Mouse (Mus musculus) midbrain, postnatal 0 days (tissue): ENCODE results near the gene Wbp4. TPM values are rescaled to one million over a fixed set of nuclear protein-coding genes. Genes with fewer than 3 reads are reported as not detected.

Experiments used
- ATAC-seq: fragments of 200-750 bp; cut with Nextera tagmentation; 2 replicates; pipeline ENCODE4 v1.8.0; 2017; ENCODE audit warnings: moderate number of reproducible peaks, mild to moderate bottlenecking, moderate TSS enrichment, moderate library complexity; ENCODE audit not compliant: low FRiP score
- DNase-seq: peaks from one replicate; pipeline ENCODE4 v3.0.0-alpha.2; 2015; ENCODE audit warnings: low spot score
- H3K27ac ChIP-seq: fragments of 300-500 bp; sonication (generic); 2 replicates; pipeline ENCODE4 v1.5.1; 2014; ENCODE audit warnings: low read depth, mild to moderate bottlenecking, low read length, mixed read lengths
- H3K27me3 ChIP-seq: fragments of 300-500 bp; sonication (generic); 2 replicates; pipeline ENCODE4 v1.6.1; 2014; ENCODE audit warnings: low read length, control low read depth, mixed read lengths; ENCODE audit not compliant: insufficient read depth
- H3K36me3 ChIP-seq: fragments of 300-500 bp; sonication (generic); 2 replicates; pipeline ENCODE4 v1.6.1; 2014; ENCODE audit warnings: low read length, control low read depth, mixed read lengths; ENCODE audit not compliant: insufficient read depth
- H3K4me1 ChIP-seq: fragments of 300-500 bp; sonication (generic); 2 replicates; pipeline ENCODE4 v1.6.1; 2014; ENCODE audit warnings: mild to moderate bottlenecking, control low read depth, antibody characterized with exemption, low read length, mixed read lengths; ENCODE audit not compliant: insufficient read depth
- H3K4me2 ChIP-seq: fragments of 300-500 bp; sonication (generic); 2 replicates; pipeline ENCODE4 v1.6.1; 2014; ENCODE audit warnings: low read depth, mild to moderate bottlenecking, low read length, mixed read lengths; ENCODE audit not compliant: poor library complexity, severe bottlenecking
- H3K4me3 ChIP-seq: fragments of 300-500 bp; sonication (generic); 2 replicates; pipeline ENCODE4 v1.5.1; 2014; ENCODE audit warnings: low read depth, mild to moderate bottlenecking, low read length, moderate library complexity
- H3K9ac ChIP-seq: fragments of 300-500 bp; sonication (generic); replicated peaks from 2 replicates; pipeline ENCODE4 v1.6.1; 2014; ENCODE audit warnings: mild to moderate bottlenecking, low read length, moderate library complexity, mixed read lengths; ENCODE audit not compliant: poor library complexity, severe bottlenecking
- H3K9me3 ChIP-seq: fragments of 300-500 bp; sonication (generic); 2 replicates; pipeline ENCODE4 v1.6.1; 2016; ENCODE audit warnings: low read length, control low read depth
- CTCF ChIP-seq: IDR thresholded peaks from 2 replicates; pipeline ENCODE4 v1.5.1; 2016; ENCODE audit warnings: antibody characterized with exemption, mild to moderate bottlenecking
- WGBS: fragments of 180-500 bp; shearing (Covaris S2); extraction: QIAGEN DNeasy Blood & Tissue Kit; methylation state at CpG from one replicate; pipeline ENCODE4 v1.1.7; 2014; 5-methylcytosine and 5-hydroxymethylcytosine counted together
- polyA plus RNA-seq: library from polyadenylated mRNA; unstranded; fragments of >200 nt; fragmentation: Nextera tagmentation; extraction: Ambion mirVana; gene quantifications from 2 replicates; pipeline ENCODE4 v1.2.1, GENCODE M21; 2015
- total RNA-seq: library from RNA; depleted of rRNA; stranded (reverse); fragments of >200 nt; gene quantifications from 2 replicates; pipeline ENCODE4 v1.2.3, GENCODE M21; 2014

Gene Wbp4
- total and polyA plus RNA-seq, 2 experiments from 2014 or later: 30.5 to 54.2 TPM

DNA sequence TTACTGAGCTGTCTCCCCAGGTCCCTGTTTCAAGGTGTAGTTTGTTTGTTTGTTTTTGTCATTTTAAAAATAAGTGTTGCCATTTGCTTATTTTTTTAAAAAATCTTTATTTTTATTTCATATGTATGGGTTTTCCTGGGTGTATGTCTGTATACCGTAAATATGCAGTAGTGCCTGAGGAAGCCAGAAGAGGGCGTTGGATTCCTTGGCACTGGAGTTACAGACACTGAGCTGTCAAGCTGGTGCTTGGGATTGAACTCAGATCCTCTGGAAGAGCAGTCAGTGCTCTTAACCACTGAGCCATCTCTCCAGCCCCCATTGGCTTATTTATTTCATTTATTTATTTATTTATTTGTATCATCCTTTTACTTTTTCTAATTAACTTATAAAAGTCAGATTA, 32.6 kb upstream of the Wbp4 start:
- no peak for TF ChIP-seq CTCF
- 85% methylated on average over 2 of the region's 2 CpGs for WGBS
- no peaks in the 10 kb centered on the region for H3K9me3 ChIP-seq
- H3K4me1 ChIP-seq: no peaks in the 10 kb centered on the region
- ATAC-seq (no peak), DNase-seq (no peak)
- H3K9ac ChIP-seq: no peak overlapping the region
- H3K27ac ChIP-seq: no peak overlapping the region
- H3K36me3 ChIP-seq: no peaks in the 10 kb centered on the region
- H3K27me3 ChIP-seq: no peaks in the 10 kb centered on the region
- no peak overlapping the region for H3K4me3 ChIP-seq
- H3K4me2 ChIP-seq: no peak overlapping the region

DNA sequence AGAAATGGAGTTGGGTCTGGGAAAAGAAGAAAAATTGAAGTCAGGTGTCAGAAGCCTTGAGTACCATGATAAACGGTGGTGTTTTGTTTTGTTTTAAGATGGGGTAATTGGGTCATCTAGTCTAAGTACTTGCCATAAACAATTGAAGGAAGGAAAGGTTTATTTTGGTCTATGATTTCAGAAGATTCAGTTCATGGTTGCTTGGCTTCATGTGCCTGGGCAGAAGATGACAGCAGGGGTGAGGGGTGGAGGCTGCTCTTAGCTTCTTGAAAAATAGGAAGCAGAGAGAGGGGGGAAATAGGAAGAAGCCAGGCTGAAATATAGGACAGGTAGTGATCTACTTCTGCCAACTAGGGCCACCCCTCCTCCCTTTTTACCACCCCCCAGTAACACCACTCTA, 30.2 kb upstream of the Wbp4 start:
- Histone ChIP-seq H3K4me1 (no peaks in the 10 kb centered on the region), H3K4me2 (no peak overlapping the region), H3K9me3 (no peaks in the 10 kb centered on the region), H3K27me3 (no peaks in the 10 kb centered on the region), H3K27ac (no peak overlapping the region), H3K36me3 (no peaks in the 10 kb centered on the region), H3K9ac (no peak overlapping the region), H3K4me3 (no peak overlapping the region)
- DNase-seq (no peak), ATAC-seq (no peak)
- WGBS: 82% methylated on average over 1 of the region's 1 CpGs
- TF ChIP-seq CTCF: no peak

DNA sequence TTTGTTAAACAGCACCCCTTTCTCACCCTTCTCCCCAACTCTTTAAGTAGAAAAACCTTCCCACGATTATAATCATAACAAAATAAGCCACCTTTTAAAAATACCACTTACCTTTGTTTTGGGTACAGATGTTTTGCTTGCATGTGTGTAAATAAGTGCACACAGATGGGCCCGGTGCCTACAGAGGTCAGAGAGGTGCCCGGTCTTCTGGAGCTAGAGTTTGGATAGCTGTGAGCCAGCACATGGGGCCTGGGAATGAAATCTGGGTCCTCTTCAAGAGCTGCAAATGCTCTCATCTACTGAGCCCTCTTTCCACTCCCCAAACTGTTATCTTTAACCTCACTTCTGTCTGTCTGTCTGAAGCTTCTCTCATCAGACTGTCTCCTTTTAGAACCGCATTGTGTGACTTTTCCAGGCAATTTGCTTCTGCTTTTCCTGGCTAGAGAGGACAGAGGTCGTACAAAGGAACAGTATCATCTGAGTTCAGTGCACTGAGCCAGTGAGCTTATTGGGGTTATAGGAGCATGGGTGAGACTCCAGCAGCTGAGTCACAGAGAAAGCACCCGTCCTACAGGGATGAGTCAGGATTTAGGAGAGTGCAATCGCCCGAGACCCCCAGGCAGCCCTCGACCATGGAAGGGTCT, 27.5 kb upstream of the Wbp4 start:
- no peak overlapping the region for H3K4me2 ChIP-seq
- H3K4me3 ChIP-seq: no peak overlapping the region
- no peak overlapping the region for H3K9ac ChIP-seq
- DNase-seq: no peak
- no peak for ATAC-seq
- no peaks in the 10 kb centered on the region for H3K27me3 ChIP-seq
- no peaks in the 10 kb centered on the region for H3K36me3 ChIP-seq
- TF ChIP-seq CTCF: no peak
- H3K4me1 ChIP-seq: no peaks in the 10 kb centered on the region
- WGBS: 86% methylated on average over 9 of the region's 9 CpGs
- no peak overlapping the region for H3K27ac ChIP-seq
- no peaks in the 10 kb centered on the region for H3K9me3 ChIP-seq

DNA sequence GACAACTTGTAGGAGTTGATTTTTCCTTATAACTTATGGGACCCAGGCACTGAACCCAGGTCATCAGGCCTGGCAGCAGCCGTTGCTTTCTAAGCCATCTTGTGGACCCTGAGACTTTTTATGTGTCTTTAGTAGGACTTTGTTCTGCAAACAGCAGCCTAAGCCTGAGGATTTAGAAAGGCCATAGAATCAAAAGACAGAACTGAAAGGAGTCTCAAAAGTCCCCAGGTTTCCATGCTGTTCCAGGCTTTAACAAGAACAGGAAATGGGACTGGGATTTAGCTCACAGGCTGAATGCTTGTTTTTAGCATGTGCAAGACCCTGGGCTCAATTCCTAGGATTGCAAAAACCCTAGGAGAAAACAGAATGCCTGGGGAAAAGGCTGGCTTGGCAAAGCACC, 26.5 kb upstream of the Wbp4 start:
- 41% methylated on average over 1 of the region's 1 CpGs for WGBS
- Histone ChIP-seq H3K36me3 (no peaks in the 10 kb centered on the region), H3K4me3 (no peak overlapping the region), H3K4me2 (no peak overlapping the region), H3K27me3 (no peaks in the 10 kb centered on the region), H3K4me1 (no peaks in the 10 kb centered on the region), H3K9ac (no peak overlapping the region), H3K9me3 (no peaks in the 10 kb centered on the region), H3K27ac (no peak overlapping the region)
- TF ChIP-seq CTCF: no peak
- DNase-seq (no peak), ATAC-seq (no peak)

DNA sequence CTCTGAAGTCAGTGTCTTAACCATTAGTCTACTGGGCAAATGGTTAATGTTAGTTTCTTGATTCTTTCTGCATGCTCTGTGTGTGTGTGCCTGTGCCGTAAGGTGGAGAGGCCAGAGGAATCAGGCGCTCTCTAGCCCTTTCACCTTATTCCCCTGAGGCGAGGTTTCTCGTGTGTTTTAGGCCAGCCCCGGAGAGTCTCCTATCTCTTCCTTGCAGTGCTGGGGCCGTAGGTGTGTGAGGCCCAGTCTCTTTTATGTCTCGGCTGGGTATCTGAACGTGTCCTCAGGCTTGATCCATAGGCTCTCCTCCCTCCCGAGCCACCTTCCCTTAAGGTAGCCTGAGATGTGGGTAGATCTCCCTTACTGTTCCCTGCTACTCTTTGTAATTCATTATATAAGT, 24.9 kb upstream of the Wbp4 start:
- Histone ChIP-seq H3K27ac (no peak overlapping the region), H3K4me1 (no peaks in the 10 kb centered on the region), H3K4me2 (no peak overlapping the region), H3K27me3 (no peaks in the 10 kb centered on the region), H3K9ac (no peak overlapping the region), H3K36me3 (no peaks in the 10 kb centered on the region), H3K9me3 (no peaks in the 10 kb centered on the region), H3K4me3 (no peak overlapping the region)
- DNase-seq (no peak), ATAC-seq (no peak)
- WGBS: 79% methylated on average over 9 of the region's 9 CpGs
- TF ChIP-seq CTCF: no peak

DNA sequence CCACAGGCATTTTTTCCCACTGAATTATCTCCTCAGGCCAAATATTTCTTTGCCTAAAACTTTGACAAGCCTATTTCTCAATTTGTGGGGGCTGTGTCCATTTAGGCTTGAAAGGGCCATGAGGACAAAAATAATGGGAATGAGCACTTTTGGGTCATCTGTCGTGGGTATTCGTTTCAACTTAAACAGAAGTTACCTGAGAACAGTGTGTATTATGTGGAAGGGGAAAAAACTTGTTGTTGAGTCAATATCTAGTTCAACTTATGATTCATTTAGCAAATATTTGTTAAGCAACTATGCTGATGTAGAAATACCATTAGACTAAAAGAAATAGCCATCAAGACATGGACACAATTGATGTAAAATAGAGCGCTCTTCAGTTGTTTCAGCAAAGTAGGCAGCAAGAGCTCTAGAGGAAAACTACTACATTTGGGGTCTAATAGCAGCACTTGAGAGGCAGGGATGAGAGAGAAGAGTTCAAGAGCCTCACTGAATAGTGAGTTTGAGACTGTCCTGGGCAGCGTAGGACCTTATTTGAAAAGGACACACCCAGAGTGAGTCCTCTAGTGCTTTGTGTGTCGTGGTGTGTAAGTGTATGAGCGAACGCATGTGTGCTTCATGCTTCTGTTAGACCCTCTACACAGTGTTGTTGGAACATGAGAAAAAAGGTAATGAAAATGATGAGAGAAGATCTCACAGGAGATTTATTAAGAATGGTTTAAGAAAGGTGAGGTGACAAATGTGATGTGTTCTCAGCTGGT, 23.1 kb upstream of the Wbp4 start:
- Histone ChIP-seq H3K4me3 (no peak overlapping the region), H3K4me2 (no peak overlapping the region), H3K27me3 (no peaks in the 10 kb centered on the region), H3K27ac (no peak overlapping the region), H3K36me3 (no peaks in the 10 kb centered on the region), H3K9ac (no peak overlapping the region), H3K9me3 (no peaks in the 10 kb centered on the region), H3K4me1 (no peaks in the 10 kb centered on the region)
- ATAC-seq (no peak), DNase-seq (no peak)
- WGBS: 98% methylated on average over 7 of the region's 7 CpGs
- TF ChIP-seq CTCF: no peak
